Mouse (Mus musculus) thymus, adult 2 months (tissue): ENCODE measurements around the gene D430042O09Rik. TPM values are rescaled to one million over a fixed set of nuclear protein-coding genes. Genes with fewer than 3 reads are reported as not detected.

Experiments
- DNase-seq: peaks from one replicate; pipeline ENCODE4 v3.0.0; 2021
- H3K27ac ChIP-seq: fragments of 200-500 bp; 2 replicates; pipeline ENCODE4 v1.5.1; 2012; ENCODE audit warnings: low read length, control low read depth; ENCODE audit not compliant: control insufficient read depth, insufficient read depth
- H3K27me3 ChIP-seq: fragments of 200-500 bp; 2 replicates; pipeline ENCODE4 v1.6.1; 2012; ENCODE audit warnings: mild to moderate bottlenecking, low read length, moderate library complexity, mixed read lengths; ENCODE audit not compliant: control insufficient read depth, insufficient read depth
- H3K36me3 ChIP-seq: fragments of 200-500 bp; 2 replicates; pipeline ENCODE4 v1.6.1; 2012; ENCODE audit warnings: mild to moderate bottlenecking, low read length, moderate library complexity; ENCODE audit not compliant: control insufficient read depth, insufficient read depth
- H3K4me1 ChIP-seq: fragments of 200-500 bp; replicated peaks from 2 replicates; pipeline ENCODE4 v1.6.1; 2012; ENCODE audit warnings: low read length; ENCODE audit not compliant: control insufficient read depth, insufficient read depth
- H3K4me3 ChIP-seq: fragments of 200-500 bp; 2 replicates; pipeline ENCODE4 v1.5.1; 2012; ENCODE audit warnings: mild to moderate bottlenecking, low read length, control low read depth, moderate library complexity; ENCODE audit not compliant: control insufficient read depth, insufficient read depth
- CTCF ChIP-seq: fragments of 200-500 bp; IDR thresholded peaks from 2 replicates; pipeline ENCODE4 v1.5.1; 2012; ENCODE audit warnings: mild to moderate bottlenecking, control low read depth, low read length, moderate library complexity, borderline replicate concordance; ENCODE audit not compliant: control insufficient read depth, poor library complexity, insufficient read depth; ENCODE audit errors: extremely low read depth
- POLR2A ChIP-seq: fragments of 200-500 bp; IDR thresholded peaks from 2 replicates; pipeline ENCODE4 v1.6.1; 2012; ENCODE audit warnings: mild to moderate bottlenecking, low read length, control low read depth, moderate library complexity; ENCODE audit not compliant: control insufficient read depth, poor library complexity, insufficient read depth; ENCODE audit errors: extremely low read depth
- WGBS: fragments of 180-500 bp; shearing (Covaris S2); methylation state at CpG from one replicate; pipeline ENCODE4 v1.1.7; 2018; 5-methylcytosine and 5-hydroxymethylcytosine counted together
- polyA plus RNA-seq: library from polyadenylated mRNA; depleted of rRNA; stranded (reverse); fragments of >200 nt; gene quantifications from 2 replicates; pipeline ENCODE4 v1.2.3, GENCODE M21; 2012

Gene D430042O09Rik
- polyA plus RNA-seq, 1 experiment: 22.4 TPM

DNA sequence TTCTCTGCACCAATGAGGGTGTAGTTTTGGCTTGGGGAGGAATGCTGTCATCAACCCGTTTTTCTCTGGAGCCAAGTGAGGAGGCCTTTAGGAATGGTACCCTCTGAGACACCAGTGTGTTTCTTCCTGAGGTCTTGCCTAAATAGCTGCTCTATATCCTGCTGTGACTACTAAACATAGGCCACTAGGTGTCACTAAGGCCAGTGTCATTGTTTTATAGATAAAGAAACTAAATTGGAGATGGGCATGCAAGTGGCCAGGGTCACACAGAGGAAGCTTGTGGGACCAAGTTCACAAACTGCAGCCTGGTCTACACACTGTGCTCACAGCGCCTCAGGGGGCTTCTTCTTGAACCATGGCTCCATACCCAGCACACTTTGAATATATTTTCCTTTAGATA, 112.5 kb downstream of the D430042O09Rik start:
- Histone ChIP-seq H3K27ac (no peak overlapping the region), H3K4me3 (no peak overlapping the region), H3K4me1 (no peaks in the 10 kb centered on the region), H3K27me3 (no peaks in the 10 kb centered on the region), H3K36me3 (no peaks in the 10 kb centered on the region; the same call in 1 of the 2 replicates)
- 87% methylated on average over 2 of the region's 2 CpGs for WGBS
- no peak for TF ChIP-seq CTCF
- no peak for TF ChIP-seq POLR2A
- DNase-seq: no peak

GRCm38 (mm10) chr7:125826425-125826824, 118.7 kb downstream of the D430042O09Rik start:
- Histone ChIP-seq H3K4me3 (no peak overlapping the region), H3K36me3 (no peaks in the 10 kb centered on the region), H3K27me3 (no peaks in the 10 kb centered on the region), H3K27ac (no peak overlapping the region), H3K4me1 (no peaks in the 10 kb centered on the region)
- DNase-seq: no peak
- no peak for TF ChIP-seq POLR2A
- no peak for TF ChIP-seq CTCF
- 92% methylated on average over 2 of the region's 2 CpGs for WGBS

DNA sequence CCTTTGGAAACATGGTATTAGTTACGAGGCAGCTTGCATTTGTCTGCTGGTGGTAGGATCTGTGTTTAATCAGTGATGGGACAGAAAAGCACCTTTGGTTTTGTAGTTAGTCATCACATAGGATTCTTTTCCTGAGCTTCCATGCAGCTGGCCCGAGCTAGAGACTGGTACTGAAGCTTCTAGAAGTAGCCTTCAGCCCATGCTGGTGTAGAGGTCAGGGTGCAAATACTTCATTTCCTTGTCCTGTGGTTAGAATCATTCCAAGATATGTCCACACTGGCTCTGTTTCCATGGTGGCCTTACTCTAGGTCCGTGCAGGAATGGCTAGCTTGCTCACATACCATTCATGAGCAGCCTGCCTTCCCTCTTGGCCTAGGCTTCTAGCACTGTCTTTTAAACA, 119.2 kb downstream of the D430042O09Rik start:
- no peaks in the 10 kb centered on the region for H3K27me3 ChIP-seq
- TF ChIP-seq POLR2A (no peak), CTCF (no peak)
- H3K36me3 ChIP-seq: no peaks in the 10 kb centered on the region
- 90% methylated on average over 3 of the region's 3 CpGs for WGBS
- H3K4me1 ChIP-seq: no peaks in the 10 kb centered on the region
- no peak for DNase-seq
- no peak overlapping the region for H3K4me3 ChIP-seq
- no peak overlapping the region for H3K27ac ChIP-seq

GRCm38 (mm10) chr7:125827420-125827819, 119.7 kb downstream of the D430042O09Rik start:
- H3K27ac ChIP-seq: no peak overlapping the region
- H3K27me3 ChIP-seq: no peaks in the 10 kb centered on the region
- 64% methylated on average over 9 of the region's 9 CpGs for WGBS
- no peak for DNase-seq
- no peak overlapping the region for H3K4me3 ChIP-seq
- no peaks in the 10 kb centered on the region for H3K36me3 ChIP-seq
- TF ChIP-seq CTCF (no peak), POLR2A (no peak)
- H3K4me1 ChIP-seq: no peaks in the 10 kb centered on the region

GRCm38 (mm10) chr7:125828561-125828960, 120.9 kb downstream of the D430042O09Rik start:
- Histone ChIP-seq H3K36me3 (no peaks in the 10 kb centered on the region), H3K27me3 (no peaks in the 10 kb centered on the region), H3K4me1 (no peaks in the 10 kb centered on the region), H3K27ac (no peak overlapping the region), H3K4me3 (no peak overlapping the region)
- no peak for DNase-seq
- WGBS: 97% methylated on average over 5 of the region's 5 CpGs
- TF ChIP-seq CTCF (no peak), POLR2A (no peak)

GRCm38 (mm10) chr7:125829121-125829666, 121.5 kb downstream of the D430042O09Rik start:
- Histone ChIP-seq H3K27me3 (no peaks in the 10 kb centered on the region), H3K4me1 (no peaks in the 10 kb centered on the region), H3K4me3 (no peak overlapping the region), H3K27ac (no peak overlapping the region), H3K36me3 (no peaks in the 10 kb centered on the region)
- TF ChIP-seq CTCF (no peak), POLR2A (no peak)
- no peak for DNase-seq
- 93% methylated on average over 3 of the region's 3 CpGs for WGBS

- no peak overlapping the region for H3K4me3 ChIP-seq
- WGBS: 65% methylated on average over 1 of the region's 1 CpGs
- H3K27ac ChIP-seq: no peak overlapping the region
- H3K27me3 ChIP-seq: no peaks in the 10 kb centered on the region
- no peak for TF ChIP-seq POLR2A
- TF ChIP-seq CTCF: no peak
- H3K36me3 ChIP-seq: no peaks in the 10 kb centered on the region
- no peaks in the 10 kb centered on the region for H3K4me1 ChIP-seq
- DNase-seq: no peak
These were observed 125.1 kb downstream of the D430042O09Rik start for GRCm38 (mm10) chr7:125832767-125833166.
